ENCODE assay signal across 14 mouse cellular contexts in genomic region chr11:67655236-67655959, GRCm38 (mm10). TPM values are rescaled to one million over a fixed set of nuclear protein-coding genes. Genes with fewer than 3 reads are reported as not detected.
DNase-seq lines count a peak whose midpoint lies in the region; ATAC-seq and TF ChIP-seq lines count a peak whose summit lies in the region.
"Had no signal": no experiment of that assay in that cellular context is flagged by ENCODE, and none has a peak within 500 bp of the region (broad histone marks: within the 10 kb centered on the region; RNA-seq: fewer than 3 reads in every experiment).

No protein-coding gene starts in this region.

- no peak for TF ChIP-seq CTCF in cerebellum, adult 2 months (IDR thresholded peaks at IDR 0.05; ENCODE audit: borderline replicate concordance, insufficient read depth, low read depth, low read length)

- no peaks in the 10 kb centered on the region for H3K9me3 ChIP-seq in forebrain, embryonic 13.5 days (replicated peaks)
- H3K9me3 ChIP-seq in forebrain, embryonic 11.5 days (ENCODE audit: control insufficient read depth, low read length) = no peaks in the 10 kb centered on the region

- no peak overlapping the region for H3K4me2 ChIP-seq in forebrain, embryonic 13.5 days
- no peak overlapping the region for H3K4me2 ChIP-seq in forebrain, embryonic 11.5 days (ENCODE audit: low read depth, low read length, severe bottlenecking)

- H3K4me3 ChIP-seq in forebrain, embryonic 13.5 days = no peak overlapping the region
- H3K4me3 ChIP-seq in forebrain, embryonic 11.5 days (ENCODE audit: low read depth, low read length) = no peak overlapping the region
- H3K4me3 ChIP-seq in cerebellum, adult 2 months (replicated peaks; ENCODE audit: insufficient read depth, low read depth, low read length) = peak overlapping the region; percentile 83

- TF ChIP-seq POLR2A in cerebellum, adult 2 months (IDR thresholded peaks at IDR 0.05; ENCODE audit: borderline replicate concordance, insufficient read depth, low read length) = peak; percentile 13; the same call in 1 of the 2 replicates

- 68% methylated on average over 17 of the region's 17 CpGs for WGBS in forebrain, embryonic 13.5 days
- 76% methylated on average over 17 of the region's 17 CpGs for WGBS in forebrain, embryonic 11.5 days
- 16% methylated on average over 17 of the region's 17 CpGs for WGBS in cerebellum, adult 2 months

- intact Hi-C loops in gastrocnemius, postnatal 36 days (cut with DNase I) = no loop called here

- H3K9ac ChIP-seq in forebrain, embryonic 13.5 days = 0 out of 2 replicates have a peak overlapping the region, but pooled peaks have one; percentile 21
- H3K9ac ChIP-seq in forebrain, embryonic 11.5 days (ENCODE audit: low read length) = no peak overlapping the region

- DNase-seq in forebrain, embryonic 11.5 days (ENCODE audit: low spot score) = no peak
- DNase-seq in layer of hippocampus, adult 11-12 months (ENCODE audit: low spot score) = peak; percentile 69
- no peak for DNase-seq in layer of hippocampus, adult 9-10 months (ENCODE audit: low spot score)
- peak; percentile 85 to 88 for DNase-seq in cerebellum, adult 2 months
- peak; percentile 45 to 46 for DNase-seq in gastrocnemius, postnatal 36 days
- no peak for DNase-seq in adrenal gland, adult 2 months
- DNase-seq in adipocyte (ENCODE audit: low spot score) = no peak
- DNase-seq: adrenal gland, adult 8-10 months; embryo, embryonic 11 days had no signal

- no peaks in the 10 kb centered on the region for H3K36me3 ChIP-seq in forebrain, embryonic 13.5 days (ENCODE audit: poor library complexity, severe bottlenecking)
- no peaks in the 10 kb centered on the region for H3K36me3 ChIP-seq in forebrain, embryonic 11.5 days (ENCODE audit: control insufficient read depth, insufficient read depth, low read length)

- H3K27ac ChIP-seq in forebrain, embryonic 13.5 days = no peak overlapping the region; the same call in 1 of the 2 replicates
- no peak overlapping the region for H3K27ac ChIP-seq in forebrain, embryonic 11.5 days (ENCODE audit: low read depth, low read length)
- H3K27ac ChIP-seq in cerebellum, adult 2 months (ENCODE audit: insufficient read depth, low read length) = peak overlapping the region; percentile 87

- H3K27me3 ChIP-seq in forebrain, embryonic 13.5 days = no peaks in the 10 kb centered on the region
- H3K27me3 ChIP-seq in forebrain, embryonic 11.5 days (ENCODE audit: control insufficient read depth, insufficient read depth, low read length) = no peaks in the 10 kb centered on the region
- no peaks in the 10 kb centered on the region for H3K27me3 ChIP-seq in cerebellum, adult 2 months (ENCODE audit: control insufficient read depth, insufficient read depth, low read length)

- ATAC-seq in forebrain, embryonic 13.5 days = no peak; the same call in 1 of the 2 replicates
- ATAC-seq in forebrain, embryonic 11.5 days (replicated peaks; ENCODE audit: low FRiP score) = no peak
- ATAC-seq: lung, postnatal 0 days had no signal

- H3K4me1 ChIP-seq in forebrain, embryonic 13.5 days = peaks cover 29% of the 10 kb centered on the region
- H3K4me1 ChIP-seq in forebrain, embryonic 11.5 days (replicated peaks; ENCODE audit: control insufficient read depth, insufficient read depth, low read length) = peaks cover 2% of the 10 kb centered on the region; the same call in 1 of the 2 replicates
- H3K4me1 ChIP-seq in cerebellum, adult 2 months (ENCODE audit: control insufficient read depth, insufficient read depth, low read length) = peaks cover 64% of the 10 kb centered on the region

RNA-seq across cellular contexts. Expression of gene Rcvrn, which starts 39.7 kb away (rescaled TPM):
- not detected in 2 replicates for polyA plus RNA-seq in forebrain, embryonic 13.5 days (2015; fragmentation: Nextera tagmentation; extraction: Ambion mirVana)
- polyA plus RNA-seq in forebrain, embryonic 11.5 days (2014; fragmentation: Nextera tagmentation; extraction: Ambion mirVana) = not detected in 2 replicates
- 0.41 and 0.86 TPM in 2 replicates for polyA plus RNA-seq in cerebellum, adult 2 months (2012; rRNA removed)
- total RNA-seq in gastrocnemius, postnatal 36 days (2021) = not detected
- total RNA-seq in adrenal gland, adult 2 months (2021) = under 1 TPM in 1 of 2 experiments, not detected in 1; 0.29 TPM
- not detected in 2 replicates for polyA plus RNA-seq in adrenal gland, adult 2 months (2012; rRNA removed)
- total RNA-seq: granulocyte monocyte progenitor cell, adult 5-6 weeks; MEL had no signal
- polyA plus RNA-seq: kidney, embryonic 14.5 days; lung, postnatal 0 days had no signal

Comparison
In these comparisons a context has a peak if more than half of its experiments do, and no peak if none do; other contexts are left out.
1. DNase-seq: peak in layer of hippocampus, adult 11-12 months (single experiment), cerebellum, adult 2 months (2 of 2) and gastrocnemius, postnatal 36 days (2 of 2); none in forebrain, embryonic 11.5 days (single experiment), layer of hippocampus, adult 9-10 months (single experiment), adrenal gland, adult 2 months (single experiment) and adipocyte (single experiment).